Mouse (Mus musculus): Measurements from ENCODE around the gene Myom1.

DNA sequence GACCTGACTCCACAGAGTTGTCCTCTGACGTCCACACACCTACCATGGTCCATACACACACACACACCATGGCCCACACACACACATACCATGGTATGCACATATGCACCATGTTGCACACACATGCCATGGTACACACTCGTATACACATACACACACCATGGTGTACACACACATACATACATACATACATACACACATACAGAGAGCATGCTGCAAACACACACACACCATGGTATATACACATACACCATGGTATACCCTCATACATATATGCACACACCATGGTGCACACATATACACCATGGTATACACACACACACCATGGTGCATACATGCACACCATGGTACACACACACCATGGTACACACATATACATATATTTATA is 134.9 kb downstream of the Myom1 start:
- no peak for TF ChIP-seq CTCF (IDR thresholded peaks at IDR 0.05; ENCODE audit: insufficient read depth, low read length)
- no peak for TF ChIP-seq POLR2A (IDR thresholded peaks at IDR 0.05; ENCODE audit: borderline replicate concordance, extremely low read depth, low read depth, low read length)
